Mouse (Mus musculus): ENCODE measurements around the gene Map3k10.

Gene Map3k10

GRCm38 (mm10) chr7:27673064-27673574 is 1.3 kb downstream of the Map3k10 start:
- no peak for TF ChIP-seq GATA4 (IDR thresholded peaks at IDR 0.05; ENCODE audit: insufficient replicate concordance, low read length)

GRCm38 (mm10) chr7:27662038-27662437 is 12.4 kb downstream of the Map3k10 start:
- TF ChIP-seq GATA4 (IDR thresholded peaks at IDR 0.05; ENCODE audit: insufficient replicate concordance, low read length): no peak

- TF ChIP-seq GATA4 (IDR thresholded peaks at IDR 0.05; ENCODE audit: insufficient replicate concordance, low read length): no peak
Observed at GRCm38 (mm10) chr7:27658712-27659663, 15.4 kb downstream of the Map3k10 start.

GRCm38 (mm10) chr7:27657824-27658395 is 16.5 kb downstream of the Map3k10 start:
- no peak for TF ChIP-seq GATA4 (IDR thresholded peaks at IDR 0.05; ENCODE audit: insufficient replicate concordance, low read length)

- TF ChIP-seq GATA4 (IDR thresholded peaks at IDR 0.05; ENCODE audit: insufficient replicate concordance, low read length): no peak
Observed at GRCm38 (mm10) chr7:27656600-27656999, 17.8 kb downstream of the Map3k10 start.

GRCm38 (mm10) chr7:27655545-27655944 is 18.9 kb downstream of the Map3k10 start:
- TF ChIP-seq GATA4 (IDR thresholded peaks at IDR 0.05; ENCODE audit: insufficient replicate concordance, low read length): no peak

- TF ChIP-seq GATA4 (IDR thresholded peaks at IDR 0.05; ENCODE audit: insufficient replicate concordance, low read length): no peak
Observed at GRCm38 (mm10) chr7:27654607-27655276, 19.7 kb downstream of the Map3k10 start.

- TF ChIP-seq GATA4 (IDR thresholded peaks at IDR 0.05; ENCODE audit: insufficient replicate concordance, low read length): no peak
Observed at GRCm38 (mm10) chr7:27653681-27654437, 20.5 kb downstream of the Map3k10 start, which contains the start of gene Ttc9b. Gene Ttc9b, plus strand, starts transcription at chr7:27653915.

- TF ChIP-seq GATA4 (IDR thresholded peaks at IDR 0.05; ENCODE audit: insufficient replicate concordance, low read length): no peak
Observed at GRCm38 (mm10) chr7:27650949-27651348, 23.4 kb downstream of the Map3k10 start.

- TF ChIP-seq GATA4 (IDR thresholded peaks at IDR 0.05; ENCODE audit: insufficient replicate concordance, low read length): no peak
Observed at GRCm38 (mm10) chr7:27649723-27650122, 24.7 kb downstream of the Map3k10 start.

GRCm38 (mm10) chr7:27647281-27648002 is 27.0 kb downstream of the Map3k10 start:
- TF ChIP-seq GATA4 (IDR thresholded peaks at IDR 0.05; ENCODE audit: insufficient replicate concordance, low read length): no peak

GRCm38 (mm10) chr7:27646516-27646915 is 27.9 kb downstream of the Map3k10 start:
- no peak for TF ChIP-seq GATA4 (IDR thresholded peaks at IDR 0.05; ENCODE audit: insufficient replicate concordance, low read length)

- TF ChIP-seq GATA4 (IDR thresholded peaks at IDR 0.05; ENCODE audit: insufficient replicate concordance, low read length): no peak
Observed at GRCm38 (mm10) chr7:27644471-27644870, 29.9 kb downstream of the Map3k10 start.

GRCm38 (mm10) chr7:27634691-27635090 is 39.7 kb downstream of the Map3k10 start:
- no peak for TF ChIP-seq GATA4 (IDR thresholded peaks at IDR 0.05; ENCODE audit: insufficient replicate concordance, low read length)
